Mouse (Mus musculus) testis, adult 2 months (tissue): ENCODE data around the gene Adcy10. TPM values are rescaled to one million over a fixed set of nuclear protein-coding genes. Genes with fewer than 3 reads are reported as not detected.

Experiments
- H3K27ac ChIP-seq: fragments of 200-500 bp; 2 replicates; pipeline ENCODE4 v1.5.1; 2012; ENCODE audit warnings: low read depth, low read length; ENCODE audit not compliant: control insufficient read depth, insufficient read depth
- H3K27me3 ChIP-seq: fragments of 200-500 bp; 2 replicates; pipeline ENCODE4 v1.6.1; 2012; ENCODE audit warnings: mild to moderate bottlenecking, low read length, moderate library complexity; ENCODE audit not compliant: control insufficient read depth, insufficient read depth
- H3K36me3 ChIP-seq: fragments of 200-500 bp; 2 replicates; pipeline ENCODE4 v1.6.1; 2012; ENCODE audit warnings: mild to moderate bottlenecking, low read length; ENCODE audit not compliant: control insufficient read depth, insufficient read depth
- H3K4me1 ChIP-seq: fragments of 200-500 bp; 2 replicates; pipeline ENCODE4 v1.6.1; 2012; ENCODE audit warnings: low read length; ENCODE audit not compliant: control insufficient read depth, insufficient read depth
- H3K4me3 ChIP-seq: fragments of 200-500 bp; 2 replicates; pipeline ENCODE4 v1.5.1; 2012; ENCODE audit warnings: low read depth, mild to moderate bottlenecking, low read length, moderate library complexity, mixed read lengths; ENCODE audit not compliant: control insufficient read depth
- CTCF ChIP-seq: fragments of 200-500 bp; IDR thresholded peaks from 2 replicates; pipeline ENCODE4 v1.5.1; 2012; ENCODE audit warnings: low read depth, mild to moderate bottlenecking, inconsistent platforms, low read length, moderate library complexity; ENCODE audit not compliant: control insufficient read depth, insufficient read depth, insufficient replicate concordance
- POLR2A ChIP-seq: fragments of 200-500 bp; IDR thresholded peaks from 2 replicates; pipeline ENCODE4 v1.6.1; 2012; ENCODE audit warnings: low read depth, mild to moderate bottlenecking, inconsistent platforms, low read length, moderate library complexity; ENCODE audit not compliant: control insufficient read depth
- polyA plus RNA-seq: library from polyadenylated mRNA; depleted of rRNA; stranded (reverse); fragments of >200 nt; gene quantifications from 2 replicates; pipeline ENCODE4 v1.2.3, GENCODE M21; 2012

Adcy10 gene
- polyA plus RNA-seq, 1 experiment: 86.7 TPM

DNA sequence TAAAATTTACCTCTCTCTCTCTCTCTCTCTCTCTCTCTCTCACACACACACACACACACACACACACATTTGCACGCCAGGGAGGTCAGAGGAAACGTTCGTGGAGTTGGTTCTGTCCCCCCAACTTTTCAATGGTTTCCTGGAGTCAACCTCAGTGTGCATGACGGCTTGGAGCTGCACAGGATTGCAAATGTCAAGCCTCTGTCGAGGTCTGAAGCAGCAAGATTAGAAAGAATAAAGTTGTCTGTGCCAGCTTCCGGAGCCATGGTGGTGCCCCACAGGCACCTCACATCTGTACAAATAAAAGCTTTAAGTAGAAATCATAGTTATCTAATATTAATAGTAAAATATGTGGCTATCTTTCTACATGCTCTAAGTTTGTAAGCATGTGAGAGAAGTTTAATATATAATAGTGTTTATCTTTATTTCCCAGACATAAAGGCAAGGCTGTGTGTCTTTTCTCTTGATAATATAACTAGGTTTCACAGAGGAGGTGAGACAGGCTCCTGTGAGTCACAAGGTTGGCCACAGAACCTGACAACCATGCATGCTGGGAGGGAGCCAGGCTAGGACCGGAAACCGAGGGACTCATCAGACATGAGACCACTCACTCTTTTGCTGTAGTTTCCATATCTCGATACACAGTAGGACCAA is 91.6 kb downstream of the Adcy10 start:
- TF ChIP-seq CTCF (no peak), POLR2A (no peak)
- H3K4me1 ChIP-seq: no peaks in the 10 kb centered on the region
- H3K4me3 ChIP-seq: no peak overlapping the region
- H3K27ac ChIP-seq: no peak overlapping the region
- no peaks in the 10 kb centered on the region for H3K27me3 ChIP-seq
- no peaks in the 10 kb centered on the region for H3K36me3 ChIP-seq

DNA sequence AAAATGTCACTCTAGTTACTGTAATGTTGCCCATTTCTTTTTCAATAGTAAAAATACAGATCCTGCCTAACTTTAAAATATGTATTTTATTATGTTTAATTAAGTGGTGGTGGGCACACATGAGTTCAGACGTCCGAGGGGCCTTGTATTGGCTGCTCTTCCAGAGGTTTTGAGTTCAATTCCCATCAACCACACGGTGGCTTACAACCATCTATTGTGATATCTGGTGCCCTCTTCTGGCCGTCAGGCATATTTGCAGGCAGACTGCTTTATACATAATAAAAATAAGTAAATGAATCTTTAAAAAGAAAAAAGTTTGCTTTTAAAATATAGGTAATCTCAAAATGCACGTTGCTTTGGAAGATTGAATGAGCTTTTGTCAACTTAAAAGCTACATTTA is 94.3 kb downstream of the Adcy10 start:
- no peaks in the 10 kb centered on the region for H3K4me1 ChIP-seq
- H3K36me3 ChIP-seq: no peaks in the 10 kb centered on the region
- H3K27ac ChIP-seq: no peak overlapping the region
- TF ChIP-seq POLR2A: no peak
- no peak for TF ChIP-seq CTCF
- H3K27me3 ChIP-seq: no peaks in the 10 kb centered on the region
- H3K4me3 ChIP-seq: no peak overlapping the region

GRCm38 (mm10) chr1:165581255-165581654 is 96.3 kb downstream of the Adcy10 start:
- Histone ChIP-seq H3K4me3 (no peak overlapping the region), H3K27me3 (no peaks in the 10 kb centered on the region), H3K4me1 (no peaks in the 10 kb centered on the region), H3K27ac (no peak overlapping the region), H3K36me3 (no peaks in the 10 kb centered on the region)
- TF ChIP-seq CTCF (no peak), POLR2A (no peak)

DNA sequence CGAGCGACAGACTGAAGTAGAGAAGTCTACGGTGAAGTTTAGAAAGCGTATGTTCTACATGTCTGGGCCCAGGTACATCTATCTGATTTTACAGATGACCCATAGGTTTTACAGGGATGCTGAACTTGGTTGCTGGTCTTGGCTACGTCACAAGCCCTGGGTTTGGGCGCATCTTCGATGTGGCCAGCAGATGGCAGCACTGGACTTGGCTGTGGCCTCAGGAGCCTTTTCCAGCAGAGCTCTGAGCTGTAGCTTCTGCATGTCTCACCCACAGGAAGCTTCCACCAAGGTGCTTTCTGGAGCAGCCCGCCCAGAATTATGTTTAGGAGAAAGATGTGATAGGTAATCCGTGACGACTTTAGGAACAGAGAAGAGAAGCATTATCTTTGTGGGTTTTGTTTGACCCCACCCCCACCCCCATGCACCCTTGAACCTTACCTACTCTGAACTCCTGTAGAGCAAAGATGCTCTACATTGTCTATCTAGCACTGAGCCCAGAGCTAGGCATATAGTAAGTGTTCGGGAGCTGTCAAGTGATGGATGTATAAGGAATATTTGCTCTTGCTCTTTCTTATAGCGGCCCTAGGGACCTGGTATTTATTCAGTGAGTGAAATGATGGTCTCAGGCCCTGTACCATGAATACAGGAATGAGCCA is 98.7 kb downstream of the Adcy10 start:
- Histone ChIP-seq H3K27ac (no peak overlapping the region), H3K36me3 (no peaks in the 10 kb centered on the region), H3K4me3 (no peak overlapping the region), H3K4me1 (no peaks in the 10 kb centered on the region), H3K27me3 (no peaks in the 10 kb centered on the region)
- peak; percentile 92; the same call in 1 of the 2 replicates for TF ChIP-seq CTCF
- TF ChIP-seq POLR2A: no peak

GRCm38 (mm10) chr1:165585389-165586104 is 100.6 kb downstream of the Adcy10 start:
- no peak overlapping the region for H3K4me3 ChIP-seq
- no peak overlapping the region; the same call in 1 of the 2 replicates for H3K27ac ChIP-seq
- TF ChIP-seq POLR2A: no peak
- TF ChIP-seq CTCF: no peak
- H3K4me1 ChIP-seq: no peaks in the 10 kb centered on the region
- H3K27me3 ChIP-seq: no peaks in the 10 kb centered on the region
- H3K36me3 ChIP-seq: no peaks in the 10 kb centered on the region

DNA sequence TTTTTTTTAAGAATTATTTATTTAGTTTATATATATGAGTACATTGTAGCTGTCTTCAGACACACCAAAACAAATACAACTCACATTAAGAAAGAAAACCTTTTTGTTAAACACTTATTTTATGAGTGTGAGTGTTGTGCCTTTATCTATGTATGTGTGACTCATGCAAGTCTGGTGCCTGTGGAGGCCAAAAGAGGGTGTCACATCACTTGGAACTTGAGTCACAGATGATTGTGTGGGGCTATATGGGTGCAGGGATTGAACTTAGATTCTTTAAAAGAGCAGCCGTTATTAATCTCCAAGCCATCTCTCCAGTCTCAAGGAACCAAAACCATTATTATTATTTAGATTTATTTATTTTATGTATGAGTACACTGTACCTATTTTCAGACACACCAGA is 101.4 kb downstream of the Adcy10 start:
- Histone ChIP-seq H3K4me3 (no peak overlapping the region), H3K27ac (no peak overlapping the region), H3K4me1 (no peaks in the 10 kb centered on the region), H3K27me3 (no peaks in the 10 kb centered on the region), H3K36me3 (no peaks in the 10 kb centered on the region)
- TF ChIP-seq POLR2A: no peak
- no peak for TF ChIP-seq CTCF

DNA sequence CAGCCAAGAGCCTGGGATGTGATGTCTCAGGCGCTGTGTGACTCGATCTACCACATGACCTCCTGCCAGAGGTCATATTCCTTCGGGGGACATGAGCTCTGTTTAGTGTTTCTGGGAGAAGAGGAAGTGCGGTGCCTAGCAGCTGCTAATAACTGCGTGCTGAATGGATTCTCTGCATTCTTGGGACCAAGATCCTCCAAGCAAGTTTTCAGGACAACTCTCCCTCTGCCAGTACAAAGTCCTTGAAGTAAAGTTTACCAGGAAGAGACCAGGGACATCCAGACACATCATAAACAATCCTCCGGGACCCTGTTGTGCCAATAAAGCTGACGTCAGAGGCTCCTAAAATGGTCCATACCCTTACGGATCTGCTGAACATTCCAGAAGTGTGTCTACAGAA is 102.9 kb downstream of the Adcy10 start:
- H3K4me1 ChIP-seq: no peaks in the 10 kb centered on the region

More for the DNA sequence above, 102.9 kb downstream of the Adcy10 start:
- Histone ChIP-seq H3K27ac (no peak overlapping the region), H3K4me3 (no peak overlapping the region), H3K36me3 (no peaks in the 10 kb centered on the region), H3K27me3 (no peaks in the 10 kb centered on the region)
- TF ChIP-seq POLR2A (no peak), CTCF (no peak)
